Comparison of ENCODE assay signal across 20 mouse cellular contexts in the genomic region with DNA sequence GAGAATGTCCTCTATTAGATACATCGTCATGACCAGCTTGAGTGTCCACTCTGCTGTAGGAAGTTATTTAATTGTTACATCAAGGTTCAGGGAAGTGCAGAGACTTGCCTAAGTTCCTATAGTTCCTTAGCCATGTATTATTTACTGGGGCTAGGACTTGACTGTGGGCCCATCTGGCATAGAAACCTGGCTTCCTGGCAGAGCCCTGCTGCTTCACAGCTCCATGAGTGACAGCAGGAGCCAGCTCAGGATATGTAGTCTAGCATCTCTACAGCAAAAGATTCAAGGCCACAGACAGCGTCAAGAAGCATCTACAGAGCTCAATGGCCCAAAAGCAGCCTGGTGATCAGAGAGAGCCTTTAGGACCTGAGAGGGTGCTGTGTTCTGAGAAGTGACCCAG.
A peak's percentile ranks its signal among the peaks of the same experiment; 100 is the strongest.
DNase-seq lines count a peak whose midpoint lies in the region; ATAC-seq and TF ChIP-seq lines count a peak whose summit lies in the region.
"Had no signal": no experiment of that assay in that cellular context is flagged by ENCODE, and none has a peak within 500 bp of the region (broad histone marks: within the 10 kb centered on the region; RNA-seq: fewer than 3 reads in every experiment).

No protein-coding gene starts in this region.

- TF ChIP-seq POLR2A in brain, embryonic 14.5 days (IDR thresholded peaks at IDR 0.05; ENCODE audit: borderline replicate concordance, extremely low read depth, insufficient read depth, insufficient read length, poor library complexity, severe bottlenecking): no peak
- no peak for TF ChIP-seq POLR2A in heart, adult 2 months (IDR thresholded peaks at IDR 0.05; ENCODE audit: insufficient read depth, low read depth, low read length)

- DNase-seq in forebrain, postnatal 0 days: peak; percentile 23
- DNase-seq in layer of hippocampus, adult 18-20 months (ENCODE audit: low spot score in 2 of 2): peak; percentile 32 to 58
- no peak for DNase-seq in layer of hippocampus, postnatal 25 days (ENCODE audit: extremely low spot score in 1 of 2, low spot score in 1 of 2)
- DNase-seq in brain, embryonic 14.5 days (ENCODE audit: low read depth): peak; percentile 42
- peak; percentile 54 for DNase-seq in layer of hippocampus, adult 9-11 months
- no peak for DNase-seq in heart, adult 2 months
- no peak for DNase-seq in adrenal gland, postnatal 14 days
- DNase-seq: adrenal gland, postnatal 10 days; B cell, adult 2 months; cerebellum, adult 18-20 months; cerebellum, adult 9-10 months; gastrocnemius, postnatal 25 days had no signal

- no peaks in the 10 kb centered on the region for H3K36me3 ChIP-seq in forebrain, postnatal 0 days (ENCODE audit: insufficient read depth)
- no peaks in the 10 kb centered on the region for H3K36me3 ChIP-seq in forebrain, embryonic 16.5 days (ENCODE audit: control insufficient read depth, insufficient read depth)
- H3K36me3 ChIP-seq in heart, adult 2 months (ENCODE audit: control insufficient read depth, insufficient read depth, low read length): no peaks in the 10 kb centered on the region
- H3K36me3 ChIP-seq: forebrain, embryonic 15.5 days; G1E; hindbrain, embryonic 12.5 days; hindbrain, embryonic 15.5 days had no signal

- H3K4me2 ChIP-seq in forebrain, postnatal 0 days (ENCODE audit: low read depth): no peak overlapping the region
- H3K4me2 ChIP-seq in forebrain, embryonic 16.5 days (ENCODE audit: low read length): no peak overlapping the region
- H3K4me2 ChIP-seq: forebrain, embryonic 15.5 days; heart, embryonic 11.5 days; hindbrain, embryonic 12.5 days; hindbrain, embryonic 15.5 days had no signal

- TF ChIP-seq EP300 in heart, adult 2 months (IDR thresholded peaks at IDR 0.05; ENCODE audit: insufficient read depth, low read depth, low read length): no peak

- no peaks in the 10 kb centered on the region for H3K9me3 ChIP-seq in forebrain, postnatal 0 days (ENCODE audit: low read length)
- no peaks in the 10 kb centered on the region for H3K9me3 ChIP-seq in forebrain, embryonic 16.5 days (ENCODE audit: control insufficient read depth, low read length)
- H3K9me3 ChIP-seq: forebrain, embryonic 15.5 days; hindbrain, embryonic 12.5 days; hindbrain, embryonic 15.5 days had no signal

- 73% methylated on average over 2 of the region's 2 CpGs for WGBS in forebrain, postnatal 0 days
- WGBS in forebrain, embryonic 16.5 days: 76% methylated on average over 2 of the region's 2 CpGs
- WGBS in heart, adult 2 months: 73% methylated on average over 2 of the region's 2 CpGs

- no peak for ATAC-seq in forebrain, postnatal 0 days
- ATAC-seq in forebrain, embryonic 16.5 days: no peak
- ATAC-seq: forebrain, embryonic 15.5 days; Patski had no signal

- H3K27me3 ChIP-seq in forebrain, postnatal 0 days (ENCODE audit: insufficient read depth, low read length): no peaks in the 10 kb centered on the region
- no peaks in the 10 kb centered on the region for H3K27me3 ChIP-seq in forebrain, embryonic 16.5 days (replicated peaks; ENCODE audit: control insufficient read depth, insufficient read depth, low read length)
- H3K27me3 ChIP-seq in heart, adult 2 months (ENCODE audit: control insufficient read depth, insufficient read depth, low read length): no peaks in the 10 kb centered on the region
- H3K27me3 ChIP-seq: CH12.LX; forebrain, embryonic 15.5 days; hindbrain, embryonic 12.5 days; hindbrain, embryonic 15.5 days; Patski had no signal

- intact Hi-C loops in heart, adult 2 months (cut with DNase I): no loop called here

- no peak overlapping the region for H3K9ac ChIP-seq in forebrain, postnatal 0 days
- H3K9ac ChIP-seq in forebrain, embryonic 16.5 days (replicated peaks; ENCODE audit: low read depth, low read length): no peak overlapping the region
- no peak overlapping the region for H3K9ac ChIP-seq in heart, adult 2 months (ENCODE audit: low read depth, low read length)
- H3K9ac ChIP-seq: forebrain, embryonic 15.5 days; hindbrain, embryonic 12.5 days; hindbrain, embryonic 15.5 days had no signal

- H3K27ac ChIP-seq in forebrain, postnatal 0 days (ENCODE audit: low read depth, low read length): no peak overlapping the region
- H3K27ac ChIP-seq in forebrain, embryonic 16.5 days (ENCODE audit: low read length): no peak overlapping the region
- H3K27ac ChIP-seq in heart, adult 2 months: no peak overlapping the region
- H3K27ac ChIP-seq: forebrain, embryonic 15.5 days; hindbrain, embryonic 12.5 days; hindbrain, embryonic 15.5 days had no signal

- no peak for TF ChIP-seq CTCF in forebrain, postnatal 0 days (IDR thresholded peaks at IDR 0.05; ENCODE audit: low read depth)
- TF ChIP-seq CTCF in brain, embryonic 14.5 days (IDR thresholded peaks at IDR 0.05; ENCODE audit: borderline replicate concordance, extremely low read depth, insufficient read depth, insufficient read length): no peak
- TF ChIP-seq CTCF in heart, adult 2 months (IDR thresholded peaks at IDR 0.05): no peak

- no peaks in the 10 kb centered on the region for H3K79me2 ChIP-seq in heart, adult 2 months (replicated peaks; ENCODE audit: control insufficient read depth, insufficient read depth, low read length)

- H3K4me1 ChIP-seq in forebrain, postnatal 0 days (ENCODE audit: insufficient read depth): no peaks in the 10 kb centered on the region
- no peaks in the 10 kb centered on the region for H3K4me1 ChIP-seq in forebrain, embryonic 16.5 days (replicated peaks; ENCODE audit: control insufficient read depth, insufficient read depth, low read length)
- H3K4me1 ChIP-seq in heart, adult 2 months (ENCODE audit: control insufficient read depth, insufficient read depth, low read length): no peaks in the 10 kb centered on the region
- H3K4me1 ChIP-seq: forebrain, embryonic 15.5 days; hindbrain, embryonic 12.5 days; hindbrain, embryonic 15.5 days had no signal

- H3K4me3 ChIP-seq in forebrain, postnatal 0 days (ENCODE audit: low read depth, low read length): no peak overlapping the region
- H3K4me3 ChIP-seq in forebrain, embryonic 16.5 days (replicated peaks; ENCODE audit: low read length): no peak overlapping the region
- H3K4me3 ChIP-seq in heart, adult 2 months: no peak overlapping the region
- H3K4me3 ChIP-seq: forebrain, embryonic 15.5 days; hindbrain, embryonic 12.5 days; hindbrain, embryonic 15.5 days had no signal

Comparison
In these comparisons a context has a peak if more than half of its experiments do, and no peak if none do; other contexts are left out.
1. DNase-seq: peak in forebrain, postnatal 0 days (single experiment), layer of hippocampus, adult 18-20 months (2 of 2), brain, embryonic 14.5 days (single experiment) and layer of hippocampus, adult 9-11 months (single experiment); none in layer of hippocampus, postnatal 25 days (0 of 2), heart, adult 2 months (0 of 2) and adrenal gland, postnatal 14 days (single experiment).